Mouse (Mus musculus): Measurements from ENCODE around the gene Myo7a. TPM values are rescaled to one million over a fixed set of nuclear protein-coding genes. Genes with fewer than 3 reads are reported as not detected.

The Myo7a gene
- polyA plus RNA-seq, 1 experiment from 2014 or later = 24.3 TPM

GRCm38 (mm10) chr7:98146447-98146845 lies 27.1 kb upstream of the Myo7a start:
- Histone ChIP-seq H3K4me2 (replicated peaks) (no peak overlapping the region), H3K4me1 (replicated peaks; ENCODE audit: control insufficient read depth, insufficient read depth, low read length) (peaks cover 5% of the 10 kb centered on the region), H3K36me3 (replicated peaks; ENCODE audit: control insufficient read depth, insufficient read depth) (no peaks in the 10 kb centered on the region), H3K9me3 (ENCODE audit: control insufficient read depth, low read length) (no peaks in the 10 kb centered on the region), H3K4me3 (replicated peaks; ENCODE audit: low read length) (no peak overlapping the region), H3K9ac (no peak overlapping the region), H3K27me3 (ENCODE audit: control insufficient read depth, insufficient read depth, low read length) (no peaks in the 10 kb centered on the region), H3K27ac (no peak overlapping the region)
- DNase-seq (ENCODE audit: low spot score) = no peak
- WGBS = 84% methylated on average over 8 of the region's 8 CpGs
- no peak for ATAC-seq (ENCODE audit: low FRiP score)

- DNase-seq (ENCODE audit: low spot score) = no peak
Observed at GRCm38 (mm10) chr7:98145842-98146446, 26.6 kb upstream of the Myo7a start.

GRCm38 (mm10) chr7:98145402-98145801 lies 26.1 kb upstream of the Myo7a start, which contains the start of gene Omp:
TSS of gene Omp (minus strand) at chr7:98145502.
- peaks cover 5% of the 10 kb centered on the region for H3K4me1 ChIP-seq (replicated peaks; ENCODE audit: control insufficient read depth, insufficient read depth, low read length)
- 91% methylated on average over 5 of the region's 5 CpGs for WGBS

More at GRCm38 (mm10) chr7:98145842-98146446, 26.6 kb upstream of the Myo7a start:
- no peak overlapping the region for H3K9ac ChIP-seq
- H3K4me3 ChIP-seq (replicated peaks; ENCODE audit: low read length) = no peak overlapping the region
- no peaks in the 10 kb centered on the region for H3K9me3 ChIP-seq (ENCODE audit: control insufficient read depth, low read length)
- H3K4me1 ChIP-seq (replicated peaks; ENCODE audit: control insufficient read depth, insufficient read depth, low read length) = peaks cover 5% of the 10 kb centered on the region
- ATAC-seq (ENCODE audit: low FRiP score) = no peak
- H3K27me3 ChIP-seq (ENCODE audit: control insufficient read depth, insufficient read depth, low read length) = no peaks in the 10 kb centered on the region
- 76% methylated on average over 12 of the region's 12 CpGs for WGBS
- H3K4me2 ChIP-seq (replicated peaks) = no peak overlapping the region
- no peak overlapping the region for H3K27ac ChIP-seq
- H3K36me3 ChIP-seq (replicated peaks; ENCODE audit: control insufficient read depth, insufficient read depth) = no peaks in the 10 kb centered on the region

GRCm38 (mm10) chr7:98142648-98143047 lies 23.3 kb upstream of the Myo7a start:
- Histone ChIP-seq H3K4me1 (replicated peaks; ENCODE audit: control insufficient read depth, insufficient read depth, low read length) (peaks cover 6% of the 10 kb centered on the region), H3K27ac (no peak overlapping the region), H3K4me3 (replicated peaks; ENCODE audit: low read length) (no peak overlapping the region), H3K4me2 (replicated peaks) (no peak overlapping the region), H3K9ac (no peak overlapping the region), H3K9me3 (ENCODE audit: control insufficient read depth, low read length) (no peaks in the 10 kb centered on the region), H3K36me3 (replicated peaks; ENCODE audit: control insufficient read depth, insufficient read depth) (no peaks in the 10 kb centered on the region), H3K27me3 (ENCODE audit: control insufficient read depth, insufficient read depth, low read length) (no peaks in the 10 kb centered on the region)
- ATAC-seq (ENCODE audit: low FRiP score) (no peak), DNase-seq (ENCODE audit: low spot score) (no peak)
- WGBS = 62% methylated on average over 3 of the region's 3 CpGs

More at GRCm38 (mm10) chr7:98145402-98145801, 26.1 kb upstream of the Myo7a start, which contains the start of gene Omp:
- H3K9me3 ChIP-seq (ENCODE audit: control insufficient read depth, low read length) = no peaks in the 10 kb centered on the region
- H3K36me3 ChIP-seq (replicated peaks; ENCODE audit: control insufficient read depth, insufficient read depth) = no peaks in the 10 kb centered on the region
- no peak within 1 kb of the TSS for H3K4me3 ChIP-seq (replicated peaks; ENCODE audit: low read length)
- DNase-seq (ENCODE audit: low spot score) = no peak
- H3K9ac ChIP-seq = no peak within 1 kb of the TSS
- ATAC-seq (ENCODE audit: low FRiP score) = no peak
- H3K4me2 ChIP-seq (replicated peaks) = no peak within 1 kb of the TSS
- H3K27me3 ChIP-seq (ENCODE audit: control insufficient read depth, insufficient read depth, low read length) = no peaks in the 10 kb centered on the region
- H3K27ac ChIP-seq = no peak within 1 kb of the TSS

- H3K4me1 ChIP-seq (replicated peaks; ENCODE audit: control insufficient read depth, insufficient read depth, low read length) = peaks cover 6% of the 10 kb centered on the region; the same call in 1 of the 2 replicates
- DNase-seq (ENCODE audit: low spot score) = no peak
Observed at GRCm38 (mm10) chr7:98142247-98142646, 22.9 kb upstream of the Myo7a start.

GRCm38 (mm10) chr7:98141206-98141605 lies 21.9 kb upstream of the Myo7a start:
- 57% methylated on average over 3 of the region's 3 CpGs for WGBS
- ATAC-seq (ENCODE audit: low FRiP score) = no peak
- no peaks in the 10 kb centered on the region for H3K27me3 ChIP-seq (ENCODE audit: control insufficient read depth, insufficient read depth, low read length)
- no peak for DNase-seq (ENCODE audit: low spot score)
- peaks cover 6% of the 10 kb centered on the region; the same call in 1 of the 2 replicates for H3K4me1 ChIP-seq (replicated peaks; ENCODE audit: control insufficient read depth, insufficient read depth, low read length)
- H3K27ac ChIP-seq = no peak overlapping the region
- H3K4me2 ChIP-seq (replicated peaks) = no peak overlapping the region
- H3K36me3 ChIP-seq (replicated peaks; ENCODE audit: control insufficient read depth, insufficient read depth) = no peaks in the 10 kb centered on the region
- no peak overlapping the region for H3K4me3 ChIP-seq (replicated peaks; ENCODE audit: low read length)
- H3K9me3 ChIP-seq (ENCODE audit: control insufficient read depth, low read length) = no peaks in the 10 kb centered on the region
- H3K9ac ChIP-seq = no peak overlapping the region

More at GRCm38 (mm10) chr7:98142247-98142646, 22.9 kb upstream of the Myo7a start:
- ATAC-seq (ENCODE audit: low FRiP score) = no peak; the same call in 1 of the 2 replicates
- 29% methylated on average over 8 of the region's 8 CpGs for WGBS
- H3K9me3 ChIP-seq (ENCODE audit: control insufficient read depth, low read length) = no peaks in the 10 kb centered on the region
- H3K27ac ChIP-seq = no peak overlapping the region
- H3K36me3 ChIP-seq (replicated peaks; ENCODE audit: control insufficient read depth, insufficient read depth) = no peaks in the 10 kb centered on the region
- no peaks in the 10 kb centered on the region for H3K27me3 ChIP-seq (ENCODE audit: control insufficient read depth, insufficient read depth, low read length)
- no peak overlapping the region for H3K4me3 ChIP-seq (replicated peaks; ENCODE audit: low read length)
- H3K9ac ChIP-seq = no peak overlapping the region
- H3K4me2 ChIP-seq (replicated peaks) = no peak overlapping the region

GRCm38 (mm10) chr7:98140597-98140996 lies 21.3 kb upstream of the Myo7a start:
- H3K27ac ChIP-seq = no peak overlapping the region
- no peak for DNase-seq (ENCODE audit: low spot score)
- 52% methylated on average over 2 of the region's 2 CpGs for WGBS

GRCm38 (mm10) chr7:98139216-98139615 lies 19.9 kb upstream of the Myo7a start:
- no peaks in the 10 kb centered on the region for H3K27me3 ChIP-seq (ENCODE audit: control insufficient read depth, insufficient read depth, low read length)
- H3K9me3 ChIP-seq (ENCODE audit: control insufficient read depth, low read length) = no peaks in the 10 kb centered on the region
- no peak overlapping the region for H3K4me2 ChIP-seq (replicated peaks)
- WGBS = 15% methylated on average over 9 of the region's 9 CpGs
- DNase-seq (ENCODE audit: low spot score) (no peak), ATAC-seq (ENCODE audit: low FRiP score) (no peak)
- no peak overlapping the region for H3K27ac ChIP-seq
- H3K4me3 ChIP-seq (replicated peaks; ENCODE audit: low read length) = no peak overlapping the region
- H3K4me1 ChIP-seq (replicated peaks; ENCODE audit: control insufficient read depth, insufficient read depth, low read length) = peaks cover 6% of the 10 kb centered on the region; the same call in 1 of the 2 replicates
- 0 out of 2 replicates have a peak, but pooled peaks cover 4% of the 10 kb centered on the region for H3K36me3 ChIP-seq (replicated peaks; ENCODE audit: control insufficient read depth, insufficient read depth)
- no peak overlapping the region for H3K9ac ChIP-seq

More at GRCm38 (mm10) chr7:98140597-98140996, 21.3 kb upstream of the Myo7a start:
- H3K36me3 ChIP-seq (replicated peaks; ENCODE audit: control insufficient read depth, insufficient read depth) = no peaks in the 10 kb centered on the region
- no peak overlapping the region for H3K9ac ChIP-seq
- no peak for ATAC-seq (ENCODE audit: low FRiP score)
- no peaks in the 10 kb centered on the region for H3K27me3 ChIP-seq (ENCODE audit: control insufficient read depth, insufficient read depth, low read length)
- H3K4me1 ChIP-seq (replicated peaks; ENCODE audit: control insufficient read depth, insufficient read depth, low read length) = peaks cover 6% of the 10 kb centered on the region; the same call in 1 of the 2 replicates
- H3K4me2 ChIP-seq (replicated peaks) = no peak overlapping the region
- no peaks in the 10 kb centered on the region for H3K9me3 ChIP-seq (ENCODE audit: control insufficient read depth, low read length)
- no peak overlapping the region for H3K4me3 ChIP-seq (replicated peaks; ENCODE audit: low read length)

- Histone ChIP-seq H3K4me1 (replicated peaks; ENCODE audit: control insufficient read depth, insufficient read depth, low read length) (peaks cover 6% of the 10 kb centered on the region; the same call in 1 of the 2 replicates), H3K4me2 (replicated peaks) (no peak overlapping the region), H3K9me3 (ENCODE audit: control insufficient read depth, low read length) (no peaks in the 10 kb centered on the region), H3K4me3 (replicated peaks; ENCODE audit: low read length) (no peak overlapping the region), H3K9ac (no peak overlapping the region), H3K27me3 (ENCODE audit: control insufficient read depth, insufficient read depth, low read length) (no peaks in the 10 kb centered on the region), H3K27ac (no peak overlapping the region), H3K36me3 (replicated peaks; ENCODE audit: control insufficient read depth, insufficient read depth) (0 out of 2 replicates have a peak, but pooled peaks cover 4% of the 10 kb centered on the region)
- DNase-seq (ENCODE audit: low spot score) (no peak), ATAC-seq (ENCODE audit: low FRiP score) (no peak)
- WGBS = 54% methylated on average over 2 of the region's 2 CpGs
Observed at GRCm38 (mm10) chr7:98137995-98138394, 18.7 kb upstream of the Myo7a start.
